Mouse (Mus musculus) thymus, adult 2 months (tissue): Measurements from ENCODE around the gene Gm11027. TPM values are rescaled to one million over a fixed set of nuclear protein-coding genes. Genes with fewer than 3 reads are reported as not detected.
A peak's percentile ranks its signal among the peaks of the same experiment; 100 is the strongest.

Experiments
- DNase-seq: peaks from one replicate; pipeline ENCODE4 v3.0.0; 2021
- H3K27ac ChIP-seq: fragments of 200-500 bp; 2 replicates; pipeline ENCODE4 v1.5.1; 2012; ENCODE audit warnings: low read length, control low read depth; ENCODE audit not compliant: control insufficient read depth, insufficient read depth
- H3K27me3 ChIP-seq: fragments of 200-500 bp; 2 replicates; pipeline ENCODE4 v1.6.1; 2012; ENCODE audit warnings: mild to moderate bottlenecking, low read length, moderate library complexity, mixed read lengths; ENCODE audit not compliant: control insufficient read depth, insufficient read depth
- H3K36me3 ChIP-seq: fragments of 200-500 bp; 2 replicates; pipeline ENCODE4 v1.6.1; 2012; ENCODE audit warnings: mild to moderate bottlenecking, low read length, moderate library complexity; ENCODE audit not compliant: control insufficient read depth, insufficient read depth
- H3K4me1 ChIP-seq: fragments of 200-500 bp; replicated peaks from 2 replicates; pipeline ENCODE4 v1.6.1; 2012; ENCODE audit warnings: low read length; ENCODE audit not compliant: control insufficient read depth, insufficient read depth
- H3K4me3 ChIP-seq: fragments of 200-500 bp; 2 replicates; pipeline ENCODE4 v1.5.1; 2012; ENCODE audit warnings: mild to moderate bottlenecking, low read length, control low read depth, moderate library complexity; ENCODE audit not compliant: control insufficient read depth, insufficient read depth
- CTCF ChIP-seq: fragments of 200-500 bp; IDR thresholded peaks from 2 replicates; pipeline ENCODE4 v1.5.1; 2012; ENCODE audit warnings: mild to moderate bottlenecking, control low read depth, low read length, moderate library complexity, borderline replicate concordance; ENCODE audit not compliant: control insufficient read depth, poor library complexity, insufficient read depth; ENCODE audit errors: extremely low read depth
- POLR2A ChIP-seq: fragments of 200-500 bp; IDR thresholded peaks from 2 replicates; pipeline ENCODE4 v1.6.1; 2012; ENCODE audit warnings: mild to moderate bottlenecking, low read length, control low read depth, moderate library complexity; ENCODE audit not compliant: control insufficient read depth, poor library complexity, insufficient read depth; ENCODE audit errors: extremely low read depth
- WGBS: fragments of 180-500 bp; shearing (Covaris S2); methylation state at CpG from one replicate; pipeline ENCODE4 v1.1.7; 2018; 5-methylcytosine and 5-hydroxymethylcytosine counted together
- polyA plus RNA-seq: library from polyadenylated mRNA; depleted of rRNA; stranded (reverse); fragments of >200 nt; gene quantifications from 2 replicates; pipeline ENCODE4 v1.2.3, GENCODE M21; 2012; rRNA removed

The Gm11027 gene
- polyA plus RNA-seq, 1 experiment: not detected

DNA sequence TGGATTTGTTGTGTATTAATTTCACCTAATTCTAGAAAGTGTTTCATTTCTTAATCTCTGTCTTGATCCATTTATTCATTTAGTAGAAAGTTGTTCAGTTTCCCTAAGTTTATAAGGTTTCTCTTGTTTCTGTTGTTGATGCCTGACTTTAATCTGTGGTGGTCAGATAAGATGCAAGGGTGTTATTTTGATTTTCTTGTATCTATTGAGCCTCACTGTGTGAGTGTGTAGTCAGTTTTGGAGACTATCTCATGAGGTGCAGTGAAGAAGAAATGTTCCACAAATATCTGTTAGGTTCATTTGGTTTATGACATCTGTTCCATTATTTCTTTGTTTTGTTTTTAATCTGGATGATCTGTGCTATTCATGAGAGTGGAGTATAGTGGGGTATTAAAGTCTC is 27.0 kb downstream of the Gm11027 start:
- H3K4me3 ChIP-seq: no peak overlapping the region
- no peak overlapping the region for H3K27ac ChIP-seq
- 0 out of 2 replicates have a peak, but pooled peaks cover 2% of the 10 kb centered on the region for H3K4me1 ChIP-seq
- H3K27me3 ChIP-seq: no peaks in the 10 kb centered on the region
- DNase-seq: no peak
- H3K36me3 ChIP-seq: no peaks in the 10 kb centered on the region
- no peak for TF ChIP-seq CTCF
- TF ChIP-seq POLR2A: no peak

DNA sequence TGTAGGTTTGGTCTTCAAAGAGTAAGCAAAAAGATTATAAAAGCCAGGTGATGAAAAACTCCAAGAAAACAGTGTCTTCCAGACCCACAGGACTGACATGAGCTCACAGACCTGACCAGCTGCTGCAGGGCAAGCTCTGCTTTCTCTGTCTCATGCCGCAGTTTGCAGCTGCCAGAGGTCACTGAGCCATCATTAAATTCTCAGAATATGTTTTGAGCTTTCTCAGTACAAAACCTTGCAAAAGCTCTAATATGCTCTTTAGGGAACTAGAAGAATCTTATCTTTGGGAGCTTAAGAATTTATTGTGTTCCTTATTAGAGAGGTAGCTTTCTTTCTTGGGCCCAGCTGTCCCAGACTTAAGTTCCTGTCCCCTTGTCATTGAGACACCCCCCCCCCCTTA is 30.9 kb downstream of the Gm11027 start:
- TF ChIP-seq POLR2A: no peak
- no peak for TF ChIP-seq CTCF
- Histone ChIP-seq H3K4me3 (no peak overlapping the region), H3K27me3 (no peaks in the 10 kb centered on the region), H3K4me1 (0 out of 2 replicates have a peak, but pooled peaks cover 2% of the 10 kb centered on the region), H3K36me3 (no peaks in the 10 kb centered on the region), H3K27ac (no peak overlapping the region)
- WGBS: 88% methylated on average over 1 of the region's 1 CpGs
- no peak for DNase-seq

DNA sequence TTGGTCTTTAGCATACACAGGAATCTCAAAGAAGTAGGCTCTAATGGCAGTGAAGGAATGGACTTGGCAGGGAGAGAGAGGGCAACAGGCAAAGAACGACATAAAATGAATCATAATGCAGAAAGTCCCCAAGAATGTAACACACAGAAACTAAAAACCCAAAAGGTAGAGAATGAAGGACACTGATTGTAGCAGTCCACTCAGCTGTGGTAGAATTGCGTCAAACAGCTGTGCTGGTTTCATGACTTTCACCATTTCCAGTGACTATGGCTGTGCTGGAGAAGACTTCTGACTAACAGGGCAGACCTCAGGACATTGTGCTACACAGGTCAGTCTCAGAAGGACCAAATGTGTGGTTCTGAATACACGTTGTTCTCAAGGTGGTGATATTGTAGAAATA is 32.7 kb downstream of the Gm11027 start:
- H3K4me1 ChIP-seq: 0 out of 2 replicates have a peak, but pooled peaks cover 2% of the 10 kb centered on the region
- H3K4me3 ChIP-seq: no peak overlapping the region
- DNase-seq: no peak
- H3K27me3 ChIP-seq: no peaks in the 10 kb centered on the region
- TF ChIP-seq CTCF: no peak
- no peak for TF ChIP-seq POLR2A
- H3K36me3 ChIP-seq: no peaks in the 10 kb centered on the region
- no peak overlapping the region for H3K27ac ChIP-seq
- 90% methylated on average over 3 of the region's 3 CpGs for WGBS

DNA sequence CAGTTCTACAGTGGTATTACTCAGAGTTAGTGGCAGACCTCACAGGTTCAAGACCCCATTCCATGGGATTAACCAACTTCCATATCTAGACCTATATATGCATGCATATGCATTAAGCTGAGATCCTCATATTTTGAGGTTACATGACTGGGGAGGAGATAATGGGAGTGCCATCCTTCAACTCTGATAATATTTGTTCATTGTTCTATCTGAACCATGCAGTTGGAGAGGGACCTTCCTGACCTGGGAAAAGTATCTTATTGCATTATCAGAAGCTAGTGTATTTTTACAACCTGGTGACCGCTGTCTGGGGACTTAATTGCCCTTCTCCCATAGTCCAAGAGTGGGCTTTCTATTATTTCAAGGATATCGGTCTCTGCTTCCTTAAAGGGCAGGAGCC is 33.4 kb downstream of the Gm11027 start:
- H3K4me1 ChIP-seq: 0 out of 2 replicates have a peak, but pooled peaks cover 2% of the 10 kb centered on the region
- no peaks in the 10 kb centered on the region for H3K27me3 ChIP-seq
- TF ChIP-seq POLR2A (no peak), CTCF (no peak)
- DNase-seq: no peak
- H3K4me3 ChIP-seq: no peak overlapping the region
- WGBS: 98% methylated on average over 2 of the region's 2 CpGs
- H3K27ac ChIP-seq: no peak overlapping the region
- no peaks in the 10 kb centered on the region for H3K36me3 ChIP-seq

DNA sequence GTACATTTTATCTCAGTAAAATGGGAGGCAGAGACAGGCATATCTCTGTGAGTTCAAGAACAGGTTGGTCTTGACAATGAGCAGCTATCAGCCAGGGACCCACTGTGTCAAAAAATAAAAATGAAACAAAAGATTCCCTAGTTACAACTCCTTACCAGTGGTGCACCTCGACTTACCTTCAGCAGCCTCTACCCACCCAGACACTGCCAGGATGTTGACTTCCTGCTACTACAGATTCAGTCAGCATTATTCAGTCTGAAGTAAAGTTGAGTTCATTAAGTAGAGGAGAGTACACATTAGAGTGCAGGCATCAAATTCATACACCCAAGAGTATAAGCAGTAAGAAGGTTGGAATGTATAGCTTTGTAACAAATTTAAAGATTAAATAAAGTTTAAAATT is 38.6 kb downstream of the Gm11027 start:
- Histone ChIP-seq H3K27ac (no peak overlapping the region), H3K36me3 (no peaks in the 10 kb centered on the region), H3K4me3 (no peak overlapping the region), H3K4me1 (peaks cover 5% of the 10 kb centered on the region), H3K27me3 (no peaks in the 10 kb centered on the region)
- 22% methylated on average over 1 of the region's 1 CpGs for WGBS
- TF ChIP-seq POLR2A (no peak), CTCF (no peak)
- no peak for DNase-seq

DNA sequence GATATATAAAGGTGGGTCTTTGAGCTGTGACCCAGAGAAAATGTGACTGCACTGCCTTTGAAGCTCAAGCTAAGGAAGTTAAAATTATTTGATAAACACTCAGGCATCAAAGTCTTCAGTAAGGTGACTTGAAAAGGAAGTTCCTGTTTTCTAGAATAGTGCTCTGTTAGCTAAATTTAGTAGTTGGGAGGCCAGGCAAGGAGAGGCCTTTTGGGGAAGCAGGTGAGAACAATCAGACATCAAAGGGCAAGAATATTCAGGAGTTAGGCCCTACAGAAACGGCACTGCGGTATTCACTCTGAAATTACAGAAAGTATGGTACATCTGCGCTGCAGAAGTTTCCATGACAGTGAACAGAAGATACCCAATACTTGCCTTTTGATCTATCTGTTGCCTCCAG is 40.3 kb downstream of the Gm11027 start:
- peak overlapping the region; percentile 95 for H3K27ac ChIP-seq
- peak; percentile 19 for DNase-seq

DNA sequence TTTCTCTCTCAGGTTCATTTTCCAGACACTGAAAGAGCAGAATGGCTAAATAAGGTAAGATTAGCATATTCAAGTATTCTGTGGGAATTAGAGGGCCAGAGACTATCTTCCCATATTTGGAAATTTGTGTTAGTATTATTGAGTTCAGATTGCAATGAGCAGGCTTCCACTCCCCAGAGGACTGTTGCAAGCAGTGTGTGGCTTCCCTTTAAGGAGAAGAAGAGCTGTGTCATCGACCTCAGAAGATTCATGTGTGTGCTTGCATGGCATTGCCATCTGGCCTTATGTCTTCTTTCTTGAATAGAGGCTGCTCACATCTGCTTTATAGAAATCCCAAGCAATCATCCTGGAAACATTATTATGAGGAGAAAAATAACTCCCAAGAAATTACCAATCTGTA is 42.6 kb downstream of the Gm11027 start:
- TF ChIP-seq POLR2A (no peak), CTCF (no peak)
- no peak for DNase-seq
- 8% methylated on average over 1 of the region's 1 CpGs for WGBS
- no peak overlapping the region for H3K4me3 ChIP-seq
- peaks cover 8% of the 10 kb centered on the region for H3K36me3 ChIP-seq
- peaks cover 5% of the 10 kb centered on the region for H3K4me1 ChIP-seq
- H3K27ac ChIP-seq: no peak overlapping the region
- H3K27me3 ChIP-seq: no peaks in the 10 kb centered on the region

More for the DNA sequence above, 40.3 kb downstream of the Gm11027 start:
- WGBS: 6% methylated on average over 3 of the region's 3 CpGs
- Histone ChIP-seq H3K27me3 (no peaks in the 10 kb centered on the region), H3K36me3 (no peaks in the 10 kb centered on the region), H3K4me1 (peaks cover 5% of the 10 kb centered on the region), H3K4me3 (no peak overlapping the region)
- TF ChIP-seq CTCF (no peak), POLR2A (no peak)

Other genes starting within 250 kb of the Gm11027 start
- 12.0 and 14.4 TPM in 2 replicates for gene Zfp386, start 227.7 kb upstream of the Gm11027 start, polyA plus RNA-seq
- gene Vipr2, start 197.7 kb upstream of the Gm11027 start, polyA plus RNA-seq: 0.51 and 0.66 TPM in 2 replicates
- gene Wdr60, start 12.4 kb upstream of the Gm11027 start, polyA plus RNA-seq: 2.7 and 2.9 TPM in 2 replicates
- 20.4 and 23.0 TPM in 2 replicates for gene Esyt2, start 5.8 kb downstream of the Gm11027 start, polyA plus RNA-seq
- gene Ncapg2, start 130.0 kb downstream of the Gm11027 start, polyA plus RNA-seq: 16.0 and 21.9 TPM in 2 replicates
- 0.97 and 1.2 TPM in 2 replicates for gene Ptprn2, start 210.3 kb downstream of the Gm11027 start, polyA plus RNA-seq